Mouse (Mus musculus) ES-Bruce4 (cell line): ENCODE data around the gene Adam15.

Experiments used
- CTCF ChIP-seq: IDR thresholded peaks from one replicate; pipeline ENCODE4 v1.8.1; 2011; ENCODE audit warnings: low read depth, low read length
- EP300 ChIP-seq: IDR thresholded peaks from 2 replicates; pipeline ENCODE4 v1.6.1; 2011; ENCODE audit warnings: low read depth, low read length; ENCODE audit not compliant: insufficient read depth
- POLR2A ChIP-seq: IDR thresholded peaks from one replicate; pipeline ENCODE4 v1.8.1; 2011; ENCODE audit warnings: low read length; ENCODE audit not compliant: insufficient read depth

DNA sequence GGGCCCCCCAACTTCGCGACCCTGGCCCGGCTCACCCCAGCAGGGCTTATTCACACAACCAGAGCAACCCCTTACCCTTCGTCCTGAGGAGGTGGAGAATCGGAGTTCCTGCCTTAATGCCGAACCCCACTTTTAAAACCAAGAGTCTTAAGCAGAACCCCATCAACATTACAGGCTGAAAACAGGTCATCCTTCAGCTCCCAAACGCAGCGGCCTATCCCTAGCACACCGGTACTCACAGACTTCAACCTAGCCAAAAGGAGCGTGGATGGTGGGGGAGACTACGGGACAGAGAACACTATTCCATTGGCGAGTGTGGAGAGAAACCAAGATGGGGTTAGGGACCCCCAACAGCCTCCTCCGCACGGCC is 27.7 kb downstream of the Adam15 start:
- no peak for TF ChIP-seq CTCF
- TF ChIP-seq POLR2A, result no peak
- TF ChIP-seq EP300, result no peak
